In genomic region chr12:69131981-69132380, GRCm38 (mm10) we compare ENCODE assay signal across 8 mouse cellular contexts. TPM values are rescaled to one million over a fixed set of nuclear protein-coding genes. Genes with fewer than 3 reads are reported as not detected.
DNase-seq lines count a peak whose midpoint lies in the region; ATAC-seq and TF ChIP-seq lines count a peak whose summit lies in the region.

No protein-coding gene starts in this region.

- no peaks in the 10 kb centered on the region for H3K36me3 ChIP-seq in heart, embryonic 10.5 days
- H3K36me3 ChIP-seq in ES-Bruce4 (ENCODE audit: control insufficient read depth, insufficient read depth, low read length, poor library complexity, severe bottlenecking) = no peaks in the 10 kb centered on the region
- H3K36me3 ChIP-seq in hindbrain, embryonic 16.5 days (ENCODE audit: control insufficient read depth, insufficient read depth, low read length) = no peaks in the 10 kb centered on the region
- H3K36me3 ChIP-seq in neural tube, embryonic 15.5 days = no peaks in the 10 kb centered on the region

- no peak overlapping the region for H3K9ac ChIP-seq in ES-Bruce4 (ENCODE audit: low read depth, poor library complexity, severe bottlenecking)
- no peak overlapping the region for H3K9ac ChIP-seq in hindbrain, embryonic 16.5 days (ENCODE audit: low read depth, low read length)
- H3K9ac ChIP-seq in neural tube, embryonic 15.5 days (replicated peaks) = no peak overlapping the region

- TF ChIP-seq CTCF in ES-Bruce4 (IDR thresholded peaks at IDR 0.05; ENCODE audit: low read depth, low read length) = peak; percentile 79
- peak; percentile 88 for TF ChIP-seq CTCF in brain, embryonic 14.5 days (IDR thresholded peaks at IDR 0.05; ENCODE audit: borderline replicate concordance, extremely low read depth, insufficient read depth, insufficient read length)

- no peak for TF ChIP-seq EP300 in ES-Bruce4 (IDR thresholded peaks at IDR 0.05; ENCODE audit: insufficient read depth, low read depth, low read length)

- peaks cover 5% of the 10 kb centered on the region; the same call in 1 of the 2 replicates for H3K4me1 ChIP-seq in heart, embryonic 10.5 days
- no peaks in the 10 kb centered on the region for H3K4me1 ChIP-seq in ES-Bruce4 (ENCODE audit: control insufficient read depth, insufficient read depth, low read length)
- H3K4me1 ChIP-seq in hindbrain, embryonic 16.5 days (ENCODE audit: control insufficient read depth, insufficient read depth, low read depth, low read length) = no peaks in the 10 kb centered on the region
- 0 out of 2 replicates have a peak, but pooled peaks cover 3% of the 10 kb centered on the region for H3K4me1 ChIP-seq in neural tube, embryonic 15.5 days

- no peaks in the 10 kb centered on the region for H3K27me3 ChIP-seq in heart, embryonic 10.5 days (ENCODE audit: insufficient read depth, poor library complexity, severe bottlenecking)
- no peaks in the 10 kb centered on the region for H3K27me3 ChIP-seq in ES-Bruce4 (ENCODE audit: control insufficient read depth, insufficient read depth, low read length, poor library complexity, severe bottlenecking)
- no peaks in the 10 kb centered on the region for H3K27me3 ChIP-seq in hindbrain, embryonic 16.5 days (replicated peaks; ENCODE audit: control insufficient read depth, insufficient read depth, low read length)
- H3K27me3 ChIP-seq in neural tube, embryonic 15.5 days (replicated peaks) = 0 out of 2 replicates have a peak, but pooled peaks cover 2% of the 10 kb centered on the region

- no peak for TF ChIP-seq POLR2A in ES-Bruce4 (IDR thresholded peaks at IDR 0.05; ENCODE audit: insufficient read depth, low read length)
- no peak for TF ChIP-seq POLR2A in brain, embryonic 14.5 days (IDR thresholded peaks at IDR 0.05; ENCODE audit: borderline replicate concordance, extremely low read depth, insufficient read depth, insufficient read length, poor library complexity, severe bottlenecking)

- H3K9me3 ChIP-seq in heart, embryonic 10.5 days = no peaks in the 10 kb centered on the region
- no peaks in the 10 kb centered on the region for H3K9me3 ChIP-seq in ES-Bruce4 (replicated peaks; ENCODE audit: control insufficient read depth, insufficient read depth, low read length, poor library complexity, severe bottlenecking)
- no peaks in the 10 kb centered on the region for H3K9me3 ChIP-seq in hindbrain, embryonic 16.5 days (ENCODE audit: control insufficient read depth, low read length)
- no peaks in the 10 kb centered on the region for H3K9me3 ChIP-seq in neural tube, embryonic 15.5 days (replicated peaks)

- intact Hi-C loops in heart, postnatal 14 days (cut with DNase I) = no loop called here
- intact Hi-C loops in left cerebral cortex, postnatal 4 days (cut with DNase I) = loop anchor here (5.0 kb wide), 1 partner anchor 1700 kb away; no protein-coding TSS in a partner anchor

- no peak overlapping the region for H3K4me2 ChIP-seq in hindbrain, embryonic 16.5 days (ENCODE audit: low read length)
- no peak overlapping the region for H3K4me2 ChIP-seq in neural tube, embryonic 15.5 days

- H3K4me3 ChIP-seq in heart, embryonic 10.5 days = no peak overlapping the region
- no peak overlapping the region for H3K4me3 ChIP-seq in ES-Bruce4 (ENCODE audit: low read depth, low read length)
- H3K4me3 ChIP-seq in hindbrain, embryonic 16.5 days (ENCODE audit: low read length) = no peak overlapping the region
- H3K4me3 ChIP-seq in neural tube, embryonic 15.5 days (replicated peaks) = no peak overlapping the region

- peak; percentile 82 for ATAC-seq in hindbrain, embryonic 16.5 days
- ATAC-seq in neural tube, embryonic 15.5 days (ENCODE audit: low FRiP score) = peak; percentile 68; the same call in 1 of the 2 replicates

- H3K27ac ChIP-seq in heart, embryonic 10.5 days = no peak overlapping the region
- no peak overlapping the region for H3K27ac ChIP-seq in ES-Bruce4 (ENCODE audit: insufficient read depth, low read length)
- no peak overlapping the region for H3K27ac ChIP-seq in hindbrain, embryonic 16.5 days (ENCODE audit: low read depth, low read length)
- no peak overlapping the region for H3K27ac ChIP-seq in neural tube, embryonic 15.5 days (replicated peaks)

- DNase-seq in heart, postnatal 14 days = peak; percentile 53 to 69
- no peak for DNase-seq in heart, embryonic 10.5 days (ENCODE audit: low spot score)
- peak; percentile 73 for DNase-seq in brain, embryonic 14.5 days (ENCODE audit: low read depth)
- peak; percentile 64 for DNase-seq in left cerebral cortex, postnatal 4 days
- no peak for DNase-seq in urinary bladder, adult 2 months (ENCODE audit: low spot score)

- WGBS in heart, embryonic 10.5 days = 13% methylated on average over 10 of the region's 10 CpGs
- WGBS in hindbrain, embryonic 16.5 days = 11% methylated on average over 10 of the region's 10 CpGs
- WGBS in neural tube, embryonic 15.5 days = 11% methylated on average over 10 of the region's 10 CpGs

RNA-seq across cellular contexts. Expression of gene Rps29, which starts 27.0 kb away (rescaled TPM):
- 1,000 to 10,000 TPM; 1,350 to 1,379 TPM for total RNA-seq in heart, postnatal 14 days (2021)
- polyA plus RNA-seq in heart, embryonic 10.5 days (2016; fragmentation: Nextera tagmentation; extraction: Ambion mirVana) = 1,118 and 1,148 TPM in 2 replicates
- polyA plus RNA-seq in ES-Bruce4 (2011; ENCODE audit: insufficient read depth, insufficient read length, low read depth, missing spikeins) = 1,335 and 1,350 TPM in 2 replicates
- polyA plus RNA-seq in brain, embryonic 14.5 days (2012; rRNA removed) = 1,659 and 2,656 TPM in 2 replicates
- 877 and 882 TPM in 2 replicates for polyA plus RNA-seq in hindbrain, embryonic 16.5 days (2015; fragmentation: Nextera tagmentation; extraction: Ambion mirVana)
- total RNA-seq in left cerebral cortex, postnatal 4 days (2021) = 1,000 to 10,000 TPM; 1,367 to 1,400 TPM
- polyA plus RNA-seq in neural tube, embryonic 15.5 days (2015; fragmentation: Nextera tagmentation; extraction: Ambion mirVana) = 1,119 and 1,180 TPM in 2 replicates
- polyA plus RNA-seq in urinary bladder, adult 2 months (2012; rRNA removed) = 1,965 and 3,164 TPM in 2 replicates

RNA-seq across cellular contexts. Expression of gene Lrr1, which starts 36.6 kb away (rescaled TPM):
- 1 to 10 TPM in 1 of 2 experiments, not detected in 1; 1.0 TPM for total RNA-seq in heart, postnatal 14 days (2021)
- 20.0 and 24.3 TPM in 2 replicates for polyA plus RNA-seq in heart, embryonic 10.5 days (2016; fragmentation: Nextera tagmentation; extraction: Ambion mirVana)
- 7.5 and 10.3 TPM in 2 replicates for polyA plus RNA-seq in ES-Bruce4 (2011; ENCODE audit: insufficient read depth, insufficient read length, low read depth, missing spikeins)
- polyA plus RNA-seq in brain, embryonic 14.5 days (2012; rRNA removed) = 4.9 and 11.2 TPM in 2 replicates
- 4.7 and 5.6 TPM in 2 replicates for polyA plus RNA-seq in hindbrain, embryonic 16.5 days (2015; fragmentation: Nextera tagmentation; extraction: Ambion mirVana)
- 1 to 10 TPM; 1.5 to 2.9 TPM for total RNA-seq in left cerebral cortex, postnatal 4 days (2021)
- polyA plus RNA-seq in neural tube, embryonic 15.5 days (2015; fragmentation: Nextera tagmentation; extraction: Ambion mirVana) = 4.1 and 7.0 TPM in 2 replicates
- polyA plus RNA-seq in urinary bladder, adult 2 months (2012; rRNA removed) = 0.10 and 0.39 TPM in 2 replicates

RNA-seq across cellular contexts. Expression of gene Rpl36al, which starts 51.9 kb away (rescaled TPM):
- total RNA-seq in heart, postnatal 14 days (2021) = 100 to 1,000 TPM; 211 to 226 TPM
- polyA plus RNA-seq in heart, embryonic 10.5 days (2016; fragmentation: Nextera tagmentation; extraction: Ambion mirVana) = 572 and 611 TPM in 2 replicates
- 699 and 714 TPM in 2 replicates for polyA plus RNA-seq in ES-Bruce4 (2011; ENCODE audit: insufficient read depth, insufficient read length, low read depth, missing spikeins)
- 318 and 320 TPM in 2 replicates for polyA plus RNA-seq in brain, embryonic 14.5 days (2012; rRNA removed)
- 296 and 328 TPM in 2 replicates for polyA plus RNA-seq in hindbrain, embryonic 16.5 days (2015; fragmentation: Nextera tagmentation; extraction: Ambion mirVana)
- total RNA-seq in left cerebral cortex, postnatal 4 days (2021) = 100 to 1,000 TPM; 230 to 246 TPM
- 405 and 435 TPM in 2 replicates for polyA plus RNA-seq in neural tube, embryonic 15.5 days (2015; fragmentation: Nextera tagmentation; extraction: Ambion mirVana)
- 607 and 659 TPM in 2 replicates for polyA plus RNA-seq in urinary bladder, adult 2 months (2012; rRNA removed)

RNA-seq across cellular contexts. Expression of gene Mgat2, which starts 52.0 kb away (rescaled TPM):
- 10 to 100 TPM; 22.6 to 25.3 TPM for total RNA-seq in heart, postnatal 14 days (2021)
- 43.2 and 49.6 TPM in 2 replicates for polyA plus RNA-seq in heart, embryonic 10.5 days (2016; fragmentation: Nextera tagmentation; extraction: Ambion mirVana)
- polyA plus RNA-seq in ES-Bruce4 (2011; ENCODE audit: insufficient read depth, insufficient read length, low read depth, missing spikeins) = 23.9 and 24.8 TPM in 2 replicates
- 16.1 and 19.9 TPM in 2 replicates for polyA plus RNA-seq in brain, embryonic 14.5 days (2012; rRNA removed)
- polyA plus RNA-seq in hindbrain, embryonic 16.5 days (2015; fragmentation: Nextera tagmentation; extraction: Ambion mirVana) = 31.4 and 35.8 TPM in 2 replicates
- 10 to 100 TPM; 36.0 to 40.1 TPM for total RNA-seq in left cerebral cortex, postnatal 4 days (2021)
- polyA plus RNA-seq in neural tube, embryonic 15.5 days (2015; fragmentation: Nextera tagmentation; extraction: Ambion mirVana) = 40.7 and 42.8 TPM in 2 replicates
- polyA plus RNA-seq in urinary bladder, adult 2 months (2012; rRNA removed) = 27.3 and 27.4 TPM in 2 replicates

Comparison
In these comparisons a context has a peak if more than half of its experiments do, and no peak if none do; other contexts are left out.
1. DNase-seq: peak in heart, postnatal 14 days (2 of 2), brain, embryonic 14.5 days (single experiment) and left cerebral cortex, postnatal 4 days (single experiment); none in heart, embryonic 10.5 days (single experiment) and urinary bladder, adult 2 months (single experiment).